Mouse (Mus musculus) stomach, embryonic 14.5 days (tissue): ENCODE data around the gene Fam213b. TPM values are rescaled to one million over a fixed set of nuclear protein-coding genes. Genes with fewer than 3 reads are reported as not detected.

Experiments
- ATAC-seq: fragments of 200-750 bp; cut with Nextera tagmentation; 2 replicates; pipeline ENCODE4 v1.8.0; 2017; ENCODE audit warnings: low read depth, moderate TSS enrichment; ENCODE audit not compliant: insufficient number of reproducible peaks, insufficient read depth, low FRiP score
- H3K27ac ChIP-seq: fragments of 300-500 bp; sonication (generic); 2 replicates; pipeline ENCODE4 v1.5.1; 2014; ENCODE audit warnings: mild to moderate bottlenecking, low read length, moderate library complexity, mixed read lengths
- H3K27me3 ChIP-seq: fragments of 300-500 bp; sonication (generic); 2 replicates; pipeline ENCODE4 v1.6.1; 2014; ENCODE audit warnings: low read length, control low read depth, mixed read lengths; ENCODE audit not compliant: control insufficient read depth, insufficient read depth
- H3K36me3 ChIP-seq: fragments of 300-500 bp; sonication (generic); 2 replicates; pipeline ENCODE4 v1.6.1; 2014; ENCODE audit warnings: mild to moderate bottlenecking, control low read depth, low read length, moderate library complexity, mixed read lengths; ENCODE audit not compliant: control insufficient read depth, insufficient read depth
- H3K4me1 ChIP-seq: fragments of 300-500 bp; sonication (generic); 2 replicates; pipeline ENCODE4 v1.6.1; 2014; ENCODE audit warnings: low read length, control low read depth, mixed read lengths; ENCODE audit not compliant: control insufficient read depth, insufficient read depth
- H3K4me2 ChIP-seq: fragments of 300-500 bp; sonication (generic); replicated peaks from 2 replicates; pipeline ENCODE4 v1.6.1; 2014; ENCODE audit warnings: low read depth, low read length, control low read depth
- H3K4me3 ChIP-seq: fragments of 300-500 bp; sonication (generic); 2 replicates; pipeline ENCODE4 v1.5.1; 2014; ENCODE audit warnings: low read depth, low read length, control low read depth
- H3K9ac ChIP-seq: fragments of 300-500 bp; sonication (generic); replicated peaks from 2 replicates; pipeline ENCODE4 v1.6.1; 2014; ENCODE audit warnings: low read depth, mild to moderate bottlenecking, control low read depth, low read length, moderate library complexity, mixed read lengths
- H3K9me3 ChIP-seq: fragments of 300-500 bp; sonication (generic); 2 replicates; pipeline ENCODE4 v1.6.1; 2016; ENCODE audit warnings: low read depth, low read length, control low read depth; ENCODE audit not compliant: control insufficient read depth
- WGBS: fragments of 180-500 bp; shearing (Covaris S2); extraction: QIAGEN DNeasy Blood & Tissue Kit; methylation state at CpG from one replicate; pipeline ENCODE4 v1.1.7; 2014; 5-methylcytosine and 5-hydroxymethylcytosine counted together
- polyA plus RNA-seq: library from polyadenylated mRNA; unstranded; fragments of >200 nt; fragmentation: Nextera tagmentation; extraction: Ambion mirVana; gene quantifications from 2 replicates; pipeline ENCODE4 v1.2.1, GENCODE M21; 2014

The Fam213b gene
- polyA plus RNA-seq, 1 experiment from 2014 or later, result 42.5 TPM

DNA sequence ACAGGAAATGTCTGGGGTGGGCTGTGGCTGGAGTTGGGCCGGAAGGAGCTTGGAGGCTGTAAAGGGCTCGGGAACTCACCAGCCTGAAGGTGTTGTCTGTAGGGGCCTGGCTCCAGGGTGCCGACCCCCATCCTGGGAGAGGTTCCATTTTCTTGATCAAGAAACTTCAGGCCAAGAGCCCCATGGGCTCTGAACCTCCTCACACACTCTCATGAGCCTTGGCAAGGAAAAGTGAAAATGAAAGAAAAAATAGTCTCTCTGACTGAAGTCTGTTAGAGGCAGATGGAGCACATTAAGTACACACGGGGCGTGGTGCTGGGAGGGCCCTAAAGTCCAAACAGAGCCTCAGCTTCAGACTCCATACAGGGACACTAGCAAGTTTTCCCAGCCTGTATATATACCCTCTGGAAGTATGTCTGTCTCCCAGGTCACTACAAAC lies 29.0 kb upstream of the Fam213b start:
- no peak overlapping the region for H3K9ac ChIP-seq
- H3K27ac ChIP-seq, result peak overlapping the region; percentile 52; the same call in 1 of the 2 replicates
- H3K4me2 ChIP-seq, result peak overlapping the region; percentile 36
- no peaks in the 10 kb centered on the region for H3K9me3 ChIP-seq
- H3K4me3 ChIP-seq, result peak overlapping the region; percentile 16; the same call in 1 of the 2 replicates
- no peaks in the 10 kb centered on the region for H3K36me3 ChIP-seq
- ATAC-seq, result peak; percentile 72; the same call in 1 of the 2 replicates
- peaks cover 18% of the 10 kb centered on the region for H3K4me1 ChIP-seq
- WGBS, result 26% methylated on average over 5 of the region's 5 CpGs
- H3K27me3 ChIP-seq, result no peaks in the 10 kb centered on the region

- no peaks in the 10 kb centered on the region for H3K27me3 ChIP-seq
- no peak overlapping the region for H3K9ac ChIP-seq
- H3K27ac ChIP-seq, result peak overlapping the region; percentile 52; the same call in 1 of the 2 replicates
- H3K4me3 ChIP-seq, result peak overlapping the region; percentile 16; the same call in 1 of the 2 replicates
- H3K9me3 ChIP-seq, result no peaks in the 10 kb centered on the region
- peak overlapping the region; percentile 36 for H3K4me2 ChIP-seq
- WGBS, result 56% methylated on average over 9 of the region's 9 CpGs
- no peaks in the 10 kb centered on the region for H3K36me3 ChIP-seq
- H3K4me1 ChIP-seq, result peaks cover 18% of the 10 kb centered on the region
- ATAC-seq, result peak; percentile 48; the same call in 1 of the 2 replicates
Observed at GRCm38 (mm10) chr4:154926969-154927898, 28.3 kb upstream of the Fam213b start.

DNA sequence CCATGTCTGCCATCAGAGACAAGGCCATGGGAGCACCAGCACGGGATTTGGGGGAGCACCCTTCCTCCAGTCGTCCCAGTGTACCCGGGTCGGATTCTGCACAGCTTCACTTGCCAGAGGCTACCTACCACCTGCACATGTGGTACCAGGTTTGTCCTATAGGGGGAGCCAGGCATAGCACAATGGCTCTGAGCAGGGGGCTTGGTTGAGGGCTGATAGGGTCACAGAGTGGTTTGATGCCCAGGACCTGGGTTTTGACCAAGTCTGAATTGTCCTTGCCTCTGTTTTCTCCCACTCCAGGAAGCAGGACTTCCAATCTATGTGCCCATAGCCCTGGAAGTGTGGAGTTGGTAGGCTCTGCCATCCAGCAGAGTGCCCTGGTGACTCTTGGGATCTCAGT lies 26.5 kb upstream of the Fam213b start:
- ATAC-seq, result no peak

GRCm38 (mm10) chr4:154922931-154923330 lies 24.0 kb upstream of the Fam213b start:
- Histone ChIP-seq H3K9me3 (no peaks in the 10 kb centered on the region), H3K4me1 (peaks cover 12% of the 10 kb centered on the region), H3K9ac (no peak overlapping the region), H3K36me3 (no peaks in the 10 kb centered on the region), H3K27ac (no peak overlapping the region), H3K27me3 (no peaks in the 10 kb centered on the region), H3K4me3 (no peak overlapping the region), H3K4me2 (no peak overlapping the region)
- ATAC-seq, result no peak
- WGBS, result 85% methylated on average over 5 of the region's 5 CpGs

More for the DNA sequence above, 26.5 kb upstream of the Fam213b start:
- Histone ChIP-seq H3K36me3 (no peaks in the 10 kb centered on the region), H3K4me1 (peaks cover 18% of the 10 kb centered on the region), H3K4me3 (no peak overlapping the region), H3K9me3 (no peaks in the 10 kb centered on the region), H3K27ac (no peak overlapping the region), H3K27me3 (no peaks in the 10 kb centered on the region), H3K9ac (no peak overlapping the region), H3K4me2 (no peak overlapping the region)
- 52% methylated on average over 4 of the region's 4 CpGs for WGBS

- Histone ChIP-seq H3K4me2 (no peak overlapping the region), H3K27ac (no peak overlapping the region), H3K36me3 (no peaks in the 10 kb centered on the region), H3K4me1 (peaks cover 6% of the 10 kb centered on the region; the same call in 1 of the 2 replicates), H3K27me3 (no peaks in the 10 kb centered on the region), H3K9me3 (no peaks in the 10 kb centered on the region), H3K4me3 (no peak overlapping the region), H3K9ac (no peak overlapping the region)
- 83% methylated on average over 4 of the region's 4 CpGs for WGBS
- no peak for ATAC-seq
Observed at GRCm38 (mm10) chr4:154922291-154922690, 23.4 kb upstream of the Fam213b start.

DNA sequence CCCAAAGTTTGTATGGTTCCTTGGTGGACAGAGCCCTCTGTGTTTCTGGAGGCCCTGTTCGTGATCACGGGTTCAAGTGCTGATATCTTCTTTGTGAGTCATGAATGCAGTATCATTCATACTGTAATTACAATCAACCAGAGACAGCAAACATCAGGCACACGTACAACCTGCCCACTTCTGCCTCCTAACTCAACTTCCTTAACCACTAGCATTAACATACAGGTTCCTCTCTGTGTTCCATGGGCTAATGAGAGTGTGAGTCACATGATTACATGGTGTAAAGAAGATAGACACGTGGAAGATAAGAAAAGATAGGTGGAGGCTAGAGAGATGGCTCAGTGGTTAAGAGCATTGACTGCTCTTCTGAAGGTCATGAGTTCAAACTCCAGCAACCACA lies 17.7 kb upstream of the Fam213b start:
- no peak for ATAC-seq
- WGBS, result 83% methylated on average over 4 of the region's 4 CpGs

GRCm38 (mm10) chr4:154915286-154915685 lies 16.4 kb upstream of the Fam213b start:
- Histone ChIP-seq H3K4me3 (no peak overlapping the region), H3K27ac (no peak overlapping the region), H3K27me3 (no peaks in the 10 kb centered on the region), H3K4me2 (no peak overlapping the region), H3K4me1 (peaks cover 13% of the 10 kb centered on the region), H3K36me3 (no peaks in the 10 kb centered on the region), H3K9ac (no peak overlapping the region), H3K9me3 (no peaks in the 10 kb centered on the region)
- WGBS, result 70% methylated on average over 10 of the region's 10 CpGs
- no peak for ATAC-seq

More for the DNA sequence above, 17.7 kb upstream of the Fam213b start:
- no peak overlapping the region for H3K27ac ChIP-seq
- no peaks in the 10 kb centered on the region for H3K36me3 ChIP-seq
- H3K4me2 ChIP-seq, result no peak overlapping the region
- no peaks in the 10 kb centered on the region for H3K27me3 ChIP-seq
- no peak overlapping the region for H3K4me3 ChIP-seq
- no peak overlapping the region for H3K9ac ChIP-seq
- H3K4me1 ChIP-seq, result no peaks in the 10 kb centered on the region
- no peaks in the 10 kb centered on the region for H3K9me3 ChIP-seq

DNA sequence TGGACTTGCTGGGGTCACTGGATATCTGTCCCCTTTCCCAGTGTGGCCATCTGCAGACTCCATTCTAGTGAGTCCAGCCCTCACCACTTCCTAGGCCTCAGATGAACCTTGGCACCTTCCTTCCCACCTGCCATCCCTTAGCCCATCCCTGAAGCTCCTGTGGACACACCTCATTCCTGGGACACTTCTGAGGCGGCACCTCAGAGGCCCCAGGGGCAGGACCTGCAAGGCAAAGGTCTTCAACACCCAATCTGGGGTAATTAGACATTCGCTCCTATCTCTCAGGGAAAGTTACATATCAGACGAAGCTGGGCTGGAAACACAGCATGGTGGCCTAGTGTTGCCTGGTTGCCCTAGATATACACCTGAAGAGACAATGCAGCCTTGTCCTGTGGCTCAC lies 15.8 kb upstream of the Fam213b start:
- Histone ChIP-seq H3K36me3 (no peaks in the 10 kb centered on the region), H3K4me1 (peaks cover 15% of the 10 kb centered on the region), H3K9me3 (no peaks in the 10 kb centered on the region), H3K9ac (no peak overlapping the region), H3K27ac (no peak overlapping the region), H3K4me2 (no peak overlapping the region), H3K27me3 (no peaks in the 10 kb centered on the region), H3K4me3 (no peak overlapping the region)
- 64% methylated on average over 3 of the region's 3 CpGs for WGBS
- ATAC-seq, result no peak
